Mouse (Mus musculus) embryo, embryonic 10 days (tissue): ENCODE measurements at regions not wholly inside any gene's neighbourhood (a gene's known extent, or its start where the extent isn't known, plus 50 kb on each side); places are given as distances from the start of the nearest gene placed in this dataset.
A peak's percentile ranks its signal among the peaks of the same experiment; 100 is the strongest.
"Not testable (repeated sequence)": the region's sequence is repeated elsewhere in the genome, so short reads cannot be mapped to it uniquely, and the experiment has no call there.

Experiments used
- DNase-seq: peaks from one replicate; pipeline ENCODE4 v3.0.0-alpha.2; 2015; ENCODE audit warnings: low spot score

DNA sequence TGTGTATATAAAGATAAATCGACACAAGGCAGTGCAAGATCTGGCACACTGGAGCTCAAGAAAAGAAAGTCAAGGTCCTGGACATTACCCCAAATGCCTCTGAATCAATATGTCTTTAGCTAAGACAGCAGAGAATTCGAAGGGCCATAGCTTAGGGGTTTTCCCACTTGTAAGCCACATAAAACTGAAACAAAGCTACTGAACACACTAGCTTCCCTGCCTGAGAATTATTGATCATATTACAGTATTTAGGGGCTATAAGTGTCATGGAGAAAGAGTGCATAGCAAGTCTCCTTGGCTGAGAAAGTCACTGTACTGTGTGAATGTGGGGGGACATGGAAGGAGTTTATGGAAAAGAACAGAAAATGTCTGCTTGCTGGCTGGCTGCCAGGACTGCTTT lies 207.3 kb upstream of the Htr1f start:
- no peak for DNase-seq

- no peak for DNase-seq
These were observed 205.3 kb upstream of the Pou1f1 start for GRCm38 (mm10) chr16:65315052-65315451.

DNA sequence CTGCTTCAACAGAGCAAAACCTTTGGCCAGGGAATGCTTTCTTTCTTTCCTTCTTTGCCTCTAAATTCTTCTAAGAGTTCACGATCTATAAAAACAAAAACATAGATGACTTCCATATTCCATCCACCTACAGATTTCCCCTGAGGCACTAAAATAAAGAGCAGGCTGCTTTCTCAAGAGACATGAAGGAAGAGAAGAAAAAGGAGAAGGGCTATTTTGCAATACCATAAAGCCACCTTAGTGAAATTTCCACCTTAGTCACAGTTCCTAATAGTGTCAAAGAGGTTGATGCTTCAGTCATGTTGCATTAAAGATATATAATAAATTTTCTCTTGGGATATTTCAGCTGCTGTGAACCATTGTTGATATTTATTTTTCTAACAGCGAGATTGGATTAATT lies 187.9 kb upstream of the Pou1f1 start:
- no peak for DNase-seq

GRCm38 (mm10) chr16:65339225-65339624 lies 181.1 kb upstream of the Pou1f1 start:
- DNase-seq, result no peak

- DNase-seq, result no peak
These were observed 160.4 kb upstream of the Pou1f1 start for GRCm38 (mm10) chr16:65359881-65360280.

DNA sequence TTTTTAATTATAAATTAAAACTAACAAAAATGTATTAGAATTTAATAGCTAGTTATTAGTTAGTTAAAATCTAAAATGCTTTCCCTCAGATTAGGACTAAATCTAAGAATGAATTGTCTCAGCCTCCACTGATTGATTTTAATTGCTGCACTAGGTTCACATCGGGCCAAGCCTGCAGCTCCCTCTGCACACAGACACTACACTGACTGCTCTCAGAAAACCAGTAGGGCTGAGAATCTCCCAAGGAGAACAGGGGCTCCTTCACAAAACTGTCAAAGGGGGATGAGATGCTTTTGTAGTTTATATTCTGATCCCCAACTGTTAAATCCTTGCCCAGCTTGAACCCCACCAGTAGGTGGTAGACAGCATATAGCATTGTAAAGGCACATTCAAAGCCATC lies 151.0 kb upstream of the Pou1f1 start:
- no peak for DNase-seq

GRCm38 (mm10) chr16:65370939-65371338 lies 149.4 kb upstream of the Pou1f1 start:
- peak; percentile 31 for DNase-seq

GRCm38 (mm10) chr16:65376553-65376952 lies 143.8 kb upstream of the Pou1f1 start:
- no peak for DNase-seq

GRCm38 (mm10) chr16:65378276-65378675 lies 142.0 kb upstream of the Pou1f1 start:
- DNase-seq, result no peak

DNA sequence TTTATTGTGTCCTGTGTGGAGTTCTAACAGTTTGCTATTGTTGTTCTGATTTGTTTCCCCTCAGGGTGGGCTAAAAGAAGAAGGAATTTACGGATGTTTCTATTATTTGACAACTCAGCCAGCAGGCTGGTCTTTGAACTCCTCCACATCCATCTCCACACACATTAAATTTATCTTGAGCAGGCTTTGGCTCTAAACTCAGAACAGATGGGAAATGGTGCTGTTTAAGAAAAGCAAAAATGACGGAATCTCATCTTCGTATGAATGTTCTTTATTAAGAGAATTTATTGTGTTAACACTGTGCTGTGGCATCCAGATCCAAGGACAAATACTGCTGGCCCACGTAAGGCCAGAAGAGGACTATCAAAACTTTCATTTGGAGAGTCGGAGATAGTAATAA lies 140.4 kb upstream of the Pou1f1 start:
- DNase-seq, result no peak

DNA sequence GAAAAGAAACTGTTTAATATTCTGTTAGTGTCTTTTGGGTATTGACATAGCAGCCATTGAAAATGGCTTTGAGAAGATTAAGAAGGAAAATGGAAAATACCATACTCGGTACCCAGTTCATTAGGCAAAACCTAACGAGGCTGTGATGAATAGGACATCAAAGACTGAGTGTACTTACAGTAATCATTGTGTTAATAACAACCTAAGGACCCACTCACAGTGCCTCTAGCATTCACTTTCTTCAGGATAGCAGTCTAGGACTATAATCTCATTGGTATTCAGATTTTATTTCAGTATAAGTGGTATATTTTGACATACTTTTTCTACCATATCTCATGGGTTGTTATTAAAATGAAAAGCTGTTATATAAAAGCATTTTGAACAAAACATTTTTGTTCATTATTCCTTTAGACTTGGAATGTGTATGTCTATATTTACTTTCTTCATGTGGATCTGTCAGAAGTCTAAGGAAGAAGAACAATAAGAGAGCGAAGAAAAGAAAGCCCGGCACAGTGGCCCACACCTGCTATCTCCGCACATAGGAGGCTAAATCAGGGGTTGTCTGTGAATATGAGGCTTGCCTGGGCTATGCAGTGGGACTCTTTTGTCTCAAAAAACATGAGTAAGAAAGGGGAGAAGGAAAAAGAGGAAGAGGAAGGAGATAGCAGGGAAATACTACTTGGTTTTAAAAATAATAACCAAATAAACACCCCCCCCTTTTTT lies 116.2 kb upstream of the Pou1f1 start:
- no peak for DNase-seq

GRCm38 (mm10) chr16:65404816-65405215 lies 115.5 kb upstream of the Pou1f1 start:
- no peak for DNase-seq

- DNase-seq, result no peak
These were observed 114.3 kb upstream of the Pou1f1 start for GRCm38 (mm10) chr16:65405824-65406556.

GRCm38 (mm10) chr16:65432046-65432445 lies 88.3 kb upstream of the Pou1f1 start:
- DNase-seq, result not testable (repeated sequence)

DNA sequence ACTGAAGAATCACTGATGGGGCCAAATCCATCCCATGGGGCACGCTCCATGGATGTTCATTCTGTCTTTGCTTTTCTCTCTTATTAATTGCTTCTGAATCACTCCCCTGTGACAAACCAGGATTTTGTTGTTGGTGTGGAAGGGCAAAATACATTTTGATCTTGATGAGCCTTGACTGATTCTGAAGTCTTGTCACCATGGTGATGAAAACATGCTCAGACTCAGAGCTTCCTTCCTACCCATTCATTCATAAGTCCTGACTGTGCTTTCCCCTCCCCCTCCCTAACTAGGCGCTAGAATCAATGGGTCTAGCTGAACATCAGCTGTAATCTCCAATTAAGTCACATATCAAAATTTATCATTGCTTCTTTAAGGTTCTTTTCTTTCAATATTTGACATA lies 84.2 kb upstream of the Pou1f1 start:
- no peak for DNase-seq

DNA sequence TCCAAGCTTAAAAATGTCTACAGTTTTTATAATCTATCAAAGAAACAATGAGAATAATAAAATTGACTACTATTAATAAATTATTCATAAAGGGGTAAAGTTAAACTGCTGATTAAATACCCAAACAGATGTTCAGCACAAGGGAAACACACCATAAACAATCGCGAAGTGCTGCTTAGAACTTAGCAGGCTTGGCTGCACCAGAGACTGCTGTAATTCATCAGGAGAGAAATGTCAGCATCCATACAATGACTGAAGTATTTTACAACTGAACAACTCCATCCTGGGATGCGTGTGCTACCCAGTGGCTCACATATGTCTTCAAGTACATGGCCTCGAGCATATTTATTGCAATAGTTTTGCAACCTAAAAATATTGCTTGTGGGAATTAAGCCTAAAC lies 78.4 kb upstream of the Pou1f1 start:
- no peak for DNase-seq

- DNase-seq, result no peak
These were observed 71.5 kb upstream of the Pou1f1 start for GRCm38 (mm10) chr16:65448810-65449209.

DNA sequence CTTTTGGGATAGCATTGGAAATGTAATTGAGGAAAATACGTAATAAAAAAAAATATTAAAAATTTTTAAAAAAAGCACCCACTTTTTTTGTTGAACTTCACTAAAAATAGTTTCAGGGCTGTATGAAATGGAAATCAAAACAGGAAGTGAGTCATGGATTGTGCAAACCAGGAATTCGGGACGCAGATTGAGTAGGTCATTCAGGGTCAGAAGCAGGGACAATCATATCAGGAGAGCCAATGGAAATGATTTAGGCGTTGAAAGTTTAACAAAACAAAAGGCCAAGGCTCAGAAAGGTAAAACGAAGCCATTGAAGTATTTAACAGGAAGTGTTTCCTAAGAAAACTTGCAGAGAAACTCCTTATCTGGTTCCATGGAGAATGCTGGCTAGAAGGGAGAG lies 69.6 kb upstream of the Pou1f1 start:
- DNase-seq, result no peak

DNA sequence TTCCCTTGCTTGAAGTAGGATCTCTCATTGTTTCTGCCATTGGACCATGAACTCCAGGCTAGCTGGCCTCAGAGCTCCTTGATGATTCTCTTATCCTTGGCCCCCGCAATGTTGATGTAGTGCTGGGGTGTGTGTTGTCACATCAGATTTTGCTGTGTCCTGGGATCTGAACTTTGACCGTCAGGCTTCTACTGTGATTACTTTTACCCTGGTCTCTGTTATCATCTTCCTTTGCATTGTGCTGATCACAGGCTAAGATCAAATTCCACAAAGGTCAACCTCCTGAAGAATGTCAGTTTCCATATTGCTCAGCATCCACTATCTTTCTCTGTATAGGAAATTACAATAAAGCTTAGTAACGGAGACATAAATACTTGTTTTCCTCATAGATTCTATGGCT lies 68.4 kb upstream of the Pou1f1 start:
- DNase-seq, result no peak

GRCm38 (mm10) chr16:65456948-65457347 lies 63.4 kb upstream of the Pou1f1 start:
- DNase-seq, result not testable (repeated sequence)

- no peak for DNase-seq
These were observed 62.1 kb upstream of the Pou1f1 start for GRCm38 (mm10) chr16:65458234-65458633.

GRCm38 (mm10) chr16:65469681-65470080 lies 50.6 kb upstream of the Pou1f1 start:
- peak; percentile 7 for DNase-seq
